Mouse (Mus musculus) neural tube, embryonic 11.5 days (tissue): Measurements from ENCODE around the gene Mepe. TPM values are rescaled to one million over a fixed set of nuclear protein-coding genes. Genes with fewer than 3 reads are reported as not detected.

Experiments
- ATAC-seq: fragments of 200-750 bp; cut with Nextera tagmentation; 2 replicates; pipeline ENCODE4 v1.8.0; 2017; ENCODE audit warnings: moderate number of reproducible peaks, mild to moderate bottlenecking, moderate TSS enrichment, moderate library complexity; ENCODE audit not compliant: insufficient read depth, low FRiP score, low TSS enrichment
- DNase-seq: peaks from one replicate; pipeline ENCODE4 v3.0.0-alpha.2; 2015; ENCODE audit warnings: low spot score
- H3K27ac ChIP-seq: fragments of 300-500 bp; sonication (generic); 2 replicates; pipeline ENCODE4 v1.5.1; 2014; ENCODE audit warnings: low read depth, mild to moderate bottlenecking, low read length
- H3K27me3 ChIP-seq: fragments of 300-500 bp; sonication (generic); 2 replicates; pipeline ENCODE4 v1.6.1; 2014; ENCODE audit warnings: mild to moderate bottlenecking, low read length, mixed read lengths; ENCODE audit not compliant: control insufficient read depth, insufficient read depth
- H3K36me3 ChIP-seq: fragments of 300-500 bp; sonication (generic); 2 replicates; pipeline ENCODE4 v1.6.1; 2014; ENCODE audit warnings: mild to moderate bottlenecking, low read length, moderate library complexity, mixed read lengths; ENCODE audit not compliant: control insufficient read depth, insufficient read depth
- H3K4me1 ChIP-seq: fragments of 300-500 bp; sonication (generic); 2 replicates; pipeline ENCODE4 v1.6.1; 2014; ENCODE audit warnings: low read length, mixed read lengths; ENCODE audit not compliant: control insufficient read depth, insufficient read depth
- H3K4me2 ChIP-seq: fragments of 300-500 bp; sonication (generic); 2 replicates; pipeline ENCODE4 v1.6.1; 2014; ENCODE audit warnings: low read depth, mild to moderate bottlenecking, moderate library complexity
- H3K4me3 ChIP-seq: fragments of 300-500 bp; sonication (generic); 2 replicates; pipeline ENCODE4 v1.5.1; 2014; ENCODE audit warnings: low read depth, low read length
- H3K9ac ChIP-seq: fragments of 300-500 bp; sonication (generic); 2 replicates; pipeline ENCODE4 v1.6.1; 2014; ENCODE audit warnings: mild to moderate bottlenecking, low read length
- H3K9me3 ChIP-seq: fragments of 300-500 bp; sonication (generic); 2 replicates; pipeline ENCODE4 v1.6.1; 2016; ENCODE audit warnings: low read length; ENCODE audit not compliant: control insufficient read depth
- WGBS: fragments of 180-500 bp; shearing (Covaris S2); extraction: QIAGEN DNeasy Blood & Tissue Kit; methylation state at CpG from one replicate; pipeline ENCODE4 v1.1.7; 2014; 5-methylcytosine and 5-hydroxymethylcytosine counted together
- polyA plus RNA-seq: library from polyadenylated mRNA; unstranded; fragments of >200 nt; fragmentation: Nextera tagmentation; extraction: Ambion mirVana; gene quantifications from 2 replicates; pipeline ENCODE4 v1.2.1, GENCODE M21; 2014

Gene Mepe
- not detected in 2 replicates for polyA plus RNA-seq

DNA sequence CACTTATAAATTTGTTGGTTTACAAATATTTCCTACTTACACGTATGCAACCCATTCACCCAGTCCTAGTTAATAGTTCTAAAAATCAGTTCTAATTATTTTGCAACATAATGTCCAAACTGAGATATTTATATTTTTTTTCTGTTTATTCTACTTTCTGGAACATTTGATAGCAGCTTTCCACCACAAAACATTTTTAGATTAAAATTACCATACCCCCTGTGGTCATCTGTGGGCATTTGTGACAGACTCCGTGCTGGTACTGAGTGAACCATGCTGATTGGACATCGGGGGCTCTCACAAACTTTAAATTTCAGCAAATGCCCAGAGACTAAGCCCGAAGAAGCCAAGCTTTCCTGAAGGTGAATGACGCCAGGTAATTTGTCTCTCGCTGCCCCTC, at the start of gene Mepe:
Gene Mepe, plus strand, starts transcription at position 301 of the 400 bp plus-strand sequence.
- Histone ChIP-seq H3K9me3 (no peaks in the 10 kb centered on the region), H3K27me3 (no peaks in the 10 kb centered on the region), H3K36me3 (no peaks in the 10 kb centered on the region), H3K9ac (no peak within 1 kb of the TSS), H3K4me3 (no peak within 1 kb of the TSS), H3K27ac (no peak within 1 kb of the TSS), H3K4me2 (no peak within 1 kb of the TSS), H3K4me1 (no peaks in the 10 kb centered on the region)
- no peak for ATAC-seq
- no peak for DNase-seq
- WGBS, result 91% methylated on average over 6 of the region's 6 CpGs

GRCm38 (mm10) chr5:104294201-104294600, 30.9 kb upstream of the Mepe start:
- Histone ChIP-seq H3K4me2 (no peak overlapping the region), H3K9ac (no peak overlapping the region), H3K36me3 (no peaks in the 10 kb centered on the region), H3K27me3 (no peaks in the 10 kb centered on the region), H3K27ac (no peak overlapping the region), H3K4me3 (no peak overlapping the region), H3K4me1 (no peaks in the 10 kb centered on the region), H3K9me3 (no peaks in the 10 kb centered on the region)
- DNase-seq, result no peak
- WGBS, result 80% methylated on average over 6 of the region's 6 CpGs
- ATAC-seq, result no peak

DNA sequence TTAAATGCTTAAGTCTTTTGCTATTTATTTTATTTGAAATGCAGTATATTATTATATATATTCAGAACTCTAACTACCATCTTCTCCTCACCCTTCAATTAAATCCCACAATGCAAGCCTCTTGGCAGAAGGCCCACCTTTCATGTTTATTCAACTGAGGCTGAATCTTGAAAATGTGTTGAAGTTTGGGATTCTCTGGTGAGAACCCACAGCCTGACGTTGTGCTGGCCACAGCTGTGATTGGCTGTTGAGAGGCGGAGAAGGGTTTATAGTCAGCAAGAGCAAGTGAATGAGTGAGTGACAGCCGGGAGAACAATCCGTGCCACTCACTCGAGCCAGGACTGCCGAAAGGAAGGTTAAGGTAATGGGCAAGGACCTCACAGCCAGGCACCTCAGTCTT, 26.1 kb upstream of the Mepe start, which contains the start of gene Ibsp:
Gene Ibsp, plus strand, starts transcription at position 178 of the 400 bp plus-strand sequence.
- Histone ChIP-seq H3K27ac (no peak within 1 kb of the TSS), H3K4me2 (no peak within 1 kb of the TSS), H3K9ac (no peak within 1 kb of the TSS), H3K4me1 (no peaks in the 10 kb centered on the region), H3K4me3 (no peak within 1 kb of the TSS), H3K36me3 (no peaks in the 10 kb centered on the region), H3K9me3 (no peaks in the 10 kb centered on the region), H3K27me3 (no peaks in the 10 kb centered on the region)
- WGBS, result 61% methylated on average over 6 of the region's 6 CpGs
- no peak for DNase-seq
- no peak for ATAC-seq

GRCm38 (mm10) chr5:104314073-104314472, 11.1 kb upstream of the Mepe start:
- H3K27me3 ChIP-seq, result no peaks in the 10 kb centered on the region
- no peaks in the 10 kb centered on the region for H3K36me3 ChIP-seq
- WGBS, result 65% methylated on average over 1 of the region's 1 CpGs
- no peaks in the 10 kb centered on the region for H3K4me1 ChIP-seq
- no peak overlapping the region for H3K4me3 ChIP-seq
- DNase-seq (no peak), ATAC-seq (no peak)
- no peak overlapping the region for H3K27ac ChIP-seq
- no peak overlapping the region for H3K4me2 ChIP-seq
- H3K9me3 ChIP-seq, result no peaks in the 10 kb centered on the region
- H3K9ac ChIP-seq, result no peak overlapping the region

- H3K9ac ChIP-seq, result no peak overlapping the region
- no peak for DNase-seq
- 78% methylated on average over 4 of the region's 4 CpGs for WGBS
- H3K36me3 ChIP-seq, result no peaks in the 10 kb centered on the region
- no peaks in the 10 kb centered on the region for H3K4me1 ChIP-seq
- H3K4me3 ChIP-seq, result no peak overlapping the region
- no peak for ATAC-seq
- no peak overlapping the region for H3K27ac ChIP-seq
- no peaks in the 10 kb centered on the region for H3K9me3 ChIP-seq
- no peaks in the 10 kb centered on the region for H3K27me3 ChIP-seq
- H3K4me2 ChIP-seq, result no peak overlapping the region
Observed at GRCm38 (mm10) chr5:104326884-104327283, 1.8 kb downstream of the Mepe start.

GRCm38 (mm10) chr5:104327389-104327788, 2.3 kb downstream of the Mepe start:
- DNase-seq (no peak), ATAC-seq (no peak)
- no peak overlapping the region for H3K4me2 ChIP-seq
- H3K4me1 ChIP-seq, result no peaks in the 10 kb centered on the region
- no peak overlapping the region for H3K27ac ChIP-seq
- H3K4me3 ChIP-seq, result no peak overlapping the region
- no peaks in the 10 kb centered on the region for H3K9me3 ChIP-seq
- H3K27me3 ChIP-seq, result no peaks in the 10 kb centered on the region
- 83% methylated on average over 8 of the region's 8 CpGs for WGBS
- H3K9ac ChIP-seq, result no peak overlapping the region
- no peaks in the 10 kb centered on the region for H3K36me3 ChIP-seq

- Histone ChIP-seq H3K27me3 (no peaks in the 10 kb centered on the region), H3K9me3 (no peaks in the 10 kb centered on the region), H3K4me2 (no peak overlapping the region), H3K4me3 (no peak overlapping the region), H3K36me3 (no peaks in the 10 kb centered on the region), H3K9ac (no peak overlapping the region), H3K27ac (no peak overlapping the region), H3K4me1 (no peaks in the 10 kb centered on the region)
- DNase-seq (no peak), ATAC-seq (no peak)
Observed at GRCm38 (mm10) chr5:104327876-104328275, 2.7 kb downstream of the Mepe start.

DNA sequence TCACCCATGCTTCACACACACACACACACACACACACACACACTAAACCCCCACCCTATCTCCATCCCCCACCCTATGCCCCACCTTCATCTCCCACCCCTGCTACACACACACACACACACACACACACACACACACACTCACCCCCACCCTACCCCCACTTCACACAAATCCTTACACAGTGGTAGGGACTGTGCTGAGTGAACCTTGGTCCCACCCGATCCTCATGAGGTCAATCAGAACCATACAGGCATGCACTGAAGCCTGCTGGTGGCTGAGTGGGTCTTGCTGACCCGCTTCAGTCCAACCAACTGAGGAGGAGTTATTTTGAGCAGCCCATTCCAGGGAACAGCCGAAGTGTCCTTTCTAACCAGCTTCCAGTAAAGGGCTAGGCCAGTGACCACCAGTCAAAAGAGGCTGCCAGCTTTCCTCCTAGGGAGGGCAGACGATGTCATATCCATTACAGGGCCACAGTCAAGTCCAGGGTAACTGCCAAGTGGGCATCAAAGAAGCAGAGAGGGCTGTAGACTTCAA, 3.3 kb downstream of the Mepe start:
- H3K9me3 ChIP-seq, result no peaks in the 10 kb centered on the region
- no peaks in the 10 kb centered on the region for H3K27me3 ChIP-seq
- DNase-seq (no peak), ATAC-seq (peak; percentile 41; the same call in 1 of the 2 replicates)
- H3K4me3 ChIP-seq, result no peak overlapping the region
- no peaks in the 10 kb centered on the region for H3K36me3 ChIP-seq
- no peak overlapping the region for H3K27ac ChIP-seq
- no peak overlapping the region for H3K9ac ChIP-seq
- 82% methylated on average over 4 of the region's 4 CpGs for WGBS
- no peaks in the 10 kb centered on the region for H3K4me1 ChIP-seq
- no peak overlapping the region for H3K4me2 ChIP-seq

GRCm38 (mm10) chr5:104329381-104329780, 4.3 kb downstream of the Mepe start:
- 86% methylated on average over 5 of the region's 5 CpGs for WGBS
- ATAC-seq (no peak), DNase-seq (no peak)
- H3K36me3 ChIP-seq, result no peaks in the 10 kb centered on the region
- no peaks in the 10 kb centered on the region for H3K27me3 ChIP-seq
- H3K4me2 ChIP-seq, result no peak overlapping the region
- no peaks in the 10 kb centered on the region for H3K4me1 ChIP-seq
- no peak overlapping the region for H3K27ac ChIP-seq
- no peak overlapping the region for H3K4me3 ChIP-seq
- H3K9ac ChIP-seq, result no peak overlapping the region
- H3K9me3 ChIP-seq, result no peaks in the 10 kb centered on the region
